Mouse (Mus musculus) heart, postnatal 4 days (tissue): ENCODE results near the gene Kcnj9. TPM values are rescaled to one million over a fixed set of nuclear protein-coding genes. Genes with fewer than 3 reads are reported as not detected.

ENCODE experiments used
- DNase-seq: peaks from one replicate; pipeline ENCODE4 v3.0.0; 2021
- total RNA-seq, 2 experiments: library from RNA; stranded (reverse); gene quantifications; 2 replicates each; pipeline ENCODE4 v1.2.3; 2021

The Kcnj9 gene
- total RNA-seq, 2 experiments from 2014 or later = not detected

GRCm38 (mm10) chr1:172288900-172289616, 40.1 kb downstream of the Kcnj9 start:
- no peak for DNase-seq

- DNase-seq = no peak
Measured at GRCm38 (mm10) chr1:172286740-172287139, 42.4 kb downstream of the Kcnj9 start.

- no peak for DNase-seq
Measured at GRCm38 (mm10) chr1:172284221-172284620, 44.9 kb downstream of the Kcnj9 start.

GRCm38 (mm10) chr1:172283073-172283472, 46.0 kb downstream of the Kcnj9 start:
- DNase-seq = no peak

- no peak for DNase-seq
Measured at GRCm38 (mm10) chr1:172281522-172282254, 47.4 kb downstream of the Kcnj9 start.

DNA sequence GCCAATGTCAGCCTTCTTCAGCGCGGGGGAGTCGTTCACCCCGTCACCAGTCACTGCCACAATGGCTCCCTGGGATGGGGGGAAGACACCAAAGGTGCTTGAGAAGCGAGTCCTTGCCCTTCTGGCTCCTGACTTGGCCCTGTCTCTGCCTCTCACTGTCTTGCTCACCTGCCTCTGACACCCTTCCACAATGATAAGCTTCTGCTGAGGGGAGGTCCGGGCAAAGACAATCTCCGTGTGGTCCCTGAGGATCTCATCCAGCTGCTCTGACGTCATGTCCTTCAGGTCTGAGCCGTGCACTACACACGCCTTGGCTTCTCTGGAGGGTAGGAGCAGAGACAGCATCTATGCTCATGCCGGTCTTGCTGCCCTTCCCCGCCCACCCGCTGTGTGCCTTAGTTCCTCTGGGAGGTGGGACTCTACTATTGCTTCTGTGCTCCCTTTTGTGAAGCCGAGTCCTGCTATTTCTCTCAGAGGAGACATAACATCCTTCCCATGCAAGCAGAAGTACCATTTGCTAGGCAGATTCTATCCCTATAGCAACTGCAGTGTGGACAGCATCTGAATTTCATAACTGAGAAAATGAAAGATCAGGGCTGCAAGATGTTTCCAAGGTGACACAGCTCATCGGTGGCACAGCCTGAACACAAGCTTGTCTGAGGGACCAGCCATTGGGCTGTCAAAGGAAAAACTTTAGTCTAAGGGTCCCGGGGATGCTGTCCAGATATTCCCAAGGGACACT, 49.2 kb downstream of the Kcnj9 start:
- DNase-seq = no peak

- no peak for DNase-seq
Measured at GRCm38 (mm10) chr1:172278328-172278727, 50.8 kb downstream of the Kcnj9 start.

- DNase-seq = no peak
Measured at GRCm38 (mm10) chr1:172277172-172277571, 51.9 kb downstream of the Kcnj9 start.

- no peak for DNase-seq
Measured at GRCm38 (mm10) chr1:172274547-172274946, 54.6 kb downstream of the Kcnj9 start.

DNA sequence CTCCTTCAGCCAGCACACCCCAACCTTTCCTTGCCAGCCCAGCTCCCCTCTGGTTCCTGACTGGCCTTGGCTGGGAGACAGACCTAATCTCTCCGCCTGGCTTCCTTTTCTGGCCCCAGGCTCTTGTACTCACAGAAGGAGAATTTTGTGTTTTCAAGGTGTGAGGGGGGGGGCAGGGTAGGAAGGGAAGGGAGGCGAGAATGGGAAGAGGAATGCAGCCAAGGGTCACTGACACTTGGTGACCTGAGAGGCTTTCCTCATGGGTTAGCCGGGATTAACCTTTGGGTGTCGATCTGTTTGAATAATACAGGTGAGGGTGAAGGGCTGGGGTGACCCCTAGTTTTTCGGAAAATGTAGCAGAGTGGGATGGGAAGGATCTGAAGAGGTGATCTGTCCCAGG, 55.0 kb downstream of the Kcnj9 start:
- no peak for DNase-seq

- DNase-seq = no peak
Measured at GRCm38 (mm10) chr1:172273386-172273785, 55.7 kb downstream of the Kcnj9 start.

DNA sequence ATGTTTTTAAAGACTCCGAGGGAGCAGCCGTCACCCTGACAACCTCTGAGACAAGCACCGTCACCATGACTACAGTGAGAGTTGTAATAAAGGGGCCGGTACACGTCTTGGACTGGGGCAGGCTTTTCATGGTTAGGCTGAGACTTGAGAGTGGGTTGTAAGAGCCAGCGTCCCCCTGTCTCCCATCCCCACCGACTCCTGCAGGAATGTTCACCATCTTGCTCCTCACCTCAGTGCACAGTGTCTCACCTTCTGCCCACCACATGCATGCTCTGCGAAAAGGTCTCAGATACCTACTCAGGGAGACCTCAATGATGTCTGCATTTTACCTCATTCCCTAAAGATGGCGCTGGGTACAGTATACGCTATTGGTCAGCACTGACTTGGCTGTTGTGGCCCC, 57.4 kb downstream of the Kcnj9 start:
- DNase-seq = no peak

GRCm38 (mm10) chr1:172271208-172271607, 57.9 kb downstream of the Kcnj9 start:
- DNase-seq = no peak

Other genes with a start within 250 kb of the Kcnj9 start
- gene Copa, start 246.8 kb downstream of the Kcnj9 start, total RNA-seq = 100 to 1,000 TPM; 160 to 167 TPM
- gene Ncstn, start 246.5 kb downstream of the Kcnj9 start, total RNA-seq = 10 to 100 TPM; 65.6 to 67.4 TPM
- gene Pex19, start 202.6 kb downstream of the Kcnj9 start, total RNA-seq = 100 to 1,000 TPM; 129 to 134 TPM
- 100 to 1,000 TPM; 114 to 115 TPM for gene Dcaf8, start 181.2 kb downstream of the Kcnj9 start, total RNA-seq
- gene Pea15a, start 122.5 kb downstream of the Kcnj9 start, total RNA-seq = 100 to 1,000 TPM; 140 to 147 TPM
- 10 to 100 TPM; 11.9 to 18.1 TPM for gene Casq1, start 109.5 kb downstream of the Kcnj9 start, total RNA-seq
- gene Atp1a4, start 70.9 kb downstream of the Kcnj9 start, total RNA-seq = under 1 TPM in 1 of 2 experiments, not detected in 1; 0.11 TPM
- 10 to 100 TPM; 19.1 to 20.1 TPM for gene Igsf8, start 67.7 kb downstream of the Kcnj9 start, total RNA-seq
- 10 to 100 TPM; 81.9 to 82.8 TPM for gene Atp1a2, start 31.3 kb downstream of the Kcnj9 start, total RNA-seq
- gene Kcnj10, start 11.9 kb upstream of the Kcnj9 start, total RNA-seq = under 1 TPM; 0.11 to 0.14 TPM
- 10 to 100 TPM; 10.1 to 11.4 TPM for gene Pigm, start 47.2 kb upstream of the Kcnj9 start, total RNA-seq
- 1 to 10 TPM; 1.4 to 1.8 TPM for gene Slamf9, start 146.0 kb upstream of the Kcnj9 start, total RNA-seq
- gene Igsf9, start 152.5 kb upstream of the Kcnj9 start, total RNA-seq = 1 to 10 TPM; 2.5 to 3.1 TPM
- 100 to 1,000 TPM; 230 to 244 TPM for gene Tagln2, start 170.7 kb upstream of the Kcnj9 start, total RNA-seq
- gene Cfap45, start 191.5 kb upstream of the Kcnj9 start, total RNA-seq = 1 to 10 TPM; 3.3 to 3.5 TPM
- gene Vsig8, start 226.6 kb upstream of the Kcnj9 start, total RNA-seq = under 1 TPM in 1 of 2 experiments, not detected in 1; 0.17 TPM